Mouse (Mus musculus) heart, postnatal 10 days (tissue): ENCODE results near the gene Spi1. TPM values are rescaled to one million over a fixed set of nuclear protein-coding genes. Genes with fewer than 3 reads are reported as not detected.

Experiments used
- DNase-seq, 2 experiments: peaks; one replicate each; pipeline ENCODE4 v3.0.0; 2021
- intact Hi-C: fragments of 180-260 bp; cut with DNase I; formaldehyde crosslinking; loops from one replicate; pipeline ENCODE4 v1.15.1; 2025
- total RNA-seq, 2 experiments: library from RNA; stranded (reverse); gene quantifications; 2 replicates each; pipeline ENCODE4 v1.2.3; 2021

Spi1 gene
- total RNA-seq, 2 experiments from 2014 or later, result 2.3 to 3.0 TPM

GRCm38 (mm10) chr2:91157002-91157752 is 75.0 kb downstream of the Spi1 start:
- intact Hi-C loops, result no loop called here
- no peak for DNase-seq

GRCm38 (mm10) chr2:91160591-91160990 is 78.4 kb downstream of the Spi1 start:
- intact Hi-C loops, result no loop called here
- DNase-seq, result peak in 1 of 2 experiments; percentile 11

GRCm38 (mm10) chr2:91162952-91163351 is 80.8 kb downstream of the Spi1 start:
- intact Hi-C loops, result no loop called here
- DNase-seq, result no peak

- DNase-seq, result no peak
- intact Hi-C loops, result no loop called here
These were observed 81.3 kb downstream of the Spi1 start for GRCm38 (mm10) chr2:91163532-91163931.

GRCm38 (mm10) chr2:91164991-91165390 is 82.8 kb downstream of the Spi1 start:
- DNase-seq, result no peak
- intact Hi-C loops, result no loop called here

Other genes with a start within 250 kb of the Spi1 start
- 100 to 1,000 TPM; 205 TPM for gene Mtch2, start 235.2 kb upstream of the Spi1 start, total RNA-seq
- gene C1qtnf4, start 196.5 kb upstream of the Spi1 start, total RNA-seq, result 1 to 10 TPM; 6.2 to 6.6 TPM
- gene Kbtbd4, start 177.7 kb upstream of the Spi1 start, total RNA-seq, result 10 to 100 TPM; 21.7 to 26.1 TPM
- 100 to 1,000 TPM; 693 to 709 TPM for gene Ndufs3, start 177.6 kb upstream of the Spi1 start, total RNA-seq
- gene Celf1, start 142.0 kb upstream of the Spi1 start, total RNA-seq, result 100 to 1,000 TPM; 111 to 119 TPM
- gene Rapsn, start 46.8 kb upstream of the Spi1 start, total RNA-seq, result 10 to 100 TPM; 15.4 to 19.8 TPM
- 100 to 1,000 TPM; 221 to 245 TPM for gene Psmc3, start 28.4 kb upstream of the Spi1 start, total RNA-seq
- gene Slc39a13, start 12.0 kb upstream of the Spi1 start, total RNA-seq, result 10 to 100 TPM; 27.7 to 31.9 TPM
- 1,000 to 10,000 TPM; 1,924 to 2,166 TPM for gene Mybpc3, start 35.8 kb downstream of the Spi1 start, total RNA-seq
- gene Madd, start 101.4 kb downstream of the Spi1 start, total RNA-seq, result 1 to 10 TPM; 5.2 to 6.3 TPM
- 1 to 10 TPM; 3.9 to 7.6 TPM for gene Nr1h3, start 120.4 kb downstream of the Spi1 start, total RNA-seq
- 10 to 100 TPM; 19.1 to 23.8 TPM for gene Acp2, start 120.5 kb downstream of the Spi1 start, total RNA-seq
- gene Ddb2, start 154.6 kb downstream of the Spi1 start, total RNA-seq, result 1 to 10 TPM; 5.4 to 6.7 TPM
- 100 to 1,000 TPM; 102 to 119 TPM for gene Pacsin3, start 173.6 kb downstream of the Spi1 start, total RNA-seq
- gene Arfgap2, start 182.6 kb downstream of the Spi1 start, total RNA-seq, result 10 to 100 TPM; 64.2 to 64.5 TPM